Mouse (Mus musculus): ENCODE data around the gene Tuba4a. TPM values are rescaled to one million over a fixed set of nuclear protein-coding genes. Genes with fewer than 3 reads are reported as not detected.

Gene Tuba4a
- polyA plus RNA-seq, 1 experiment from 2014 or later: 50.5 TPM

DNA sequence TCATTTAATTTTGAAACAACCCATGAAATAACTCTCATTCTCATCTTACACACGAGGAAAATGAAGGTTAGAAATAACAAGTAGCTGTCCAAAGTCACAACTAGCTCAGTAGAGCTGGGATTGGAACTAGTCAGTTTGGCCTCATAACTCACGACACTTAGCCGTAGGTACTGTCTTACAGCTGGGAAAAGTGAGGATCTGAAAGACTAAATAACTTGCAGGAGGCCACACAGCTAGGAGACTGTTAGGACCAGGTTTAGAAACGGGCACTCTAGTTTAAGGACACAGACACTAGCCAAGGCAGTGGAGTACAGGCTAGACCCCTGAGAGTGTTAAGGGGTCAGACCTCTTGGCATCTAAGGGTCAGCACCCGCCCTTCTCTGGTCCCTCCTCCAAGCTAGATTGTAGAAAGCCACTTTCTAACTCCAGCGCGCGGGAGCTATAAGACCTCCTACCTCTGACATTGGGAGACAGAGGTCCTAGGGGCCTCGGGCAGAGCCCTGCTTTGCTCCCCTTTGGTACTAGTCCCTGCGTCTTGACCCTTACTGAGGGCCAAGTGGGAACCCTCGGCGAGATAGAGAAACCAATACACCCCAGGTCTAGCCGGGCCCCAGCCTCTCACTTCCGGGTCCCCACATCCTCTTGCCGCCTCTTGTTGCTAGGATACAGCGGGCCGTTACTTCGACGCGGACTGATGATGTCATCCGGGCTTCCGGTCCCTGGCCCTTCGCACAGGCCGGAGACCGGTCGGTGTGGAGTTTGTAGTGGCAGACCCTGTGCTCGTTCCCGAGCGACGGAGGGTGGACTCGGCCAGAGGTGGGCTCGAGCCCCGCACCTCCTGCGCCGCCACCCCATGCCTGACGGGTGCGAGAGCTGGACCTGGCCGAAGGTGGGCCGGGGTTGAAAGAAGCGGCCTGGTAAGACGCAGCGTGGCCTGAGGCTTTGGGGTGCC, 9.3 kb downstream of the Tuba4a start, which contains the start of the genes Glb1l and Stk16:
TSS of gene Glb1l (minus strand) at position 678 of the 952 bp plus-strand sequence.
TSS of gene Stk16 (plus strand) at position 703 of the 952 bp plus-strand sequence.
- H3K4me1 ChIP-seq (ENCODE audit: insufficient read depth, low read depth, low read length): peaks cover 20% of the 10 kb centered on the region; the same call in 1 of the 2 replicates
- H3K4me3 ChIP-seq (ENCODE audit: low read depth, low read length): peak within 1 kb of the TSS; percentile 93
- H3K4me2 ChIP-seq (replicated peaks; ENCODE audit: low read depth, low read length): peak within 1 kb of the TSS; percentile 87
- WGBS: 5% methylated on average over 38 of the region's 42 CpGs
- peak; percentile 97 for DNase-seq (ENCODE audit: low spot score)
- ATAC-seq: peak; percentile 96
- peak within 1 kb of the TSS; percentile 70 for H3K27ac ChIP-seq (ENCODE audit: low read length)
- no peaks in the 10 kb centered on the region for H3K27me3 ChIP-seq (replicated peaks; ENCODE audit: insufficient read depth, low read length)
- peak within 1 kb of the TSS; percentile 96 for H3K9ac ChIP-seq (replicated peaks; ENCODE audit: low read depth)
- no peaks in the 10 kb centered on the region for H3K9me3 ChIP-seq (ENCODE audit: low read length)
- H3K36me3 ChIP-seq (ENCODE audit: insufficient read depth, low read length): peaks cover 10% of the 10 kb centered on the region; the same call in 1 of the 2 replicates
- TF ChIP-seq CTCF (IDR thresholded peaks at IDR 0.05): no peak
- no peak for TF ChIP-seq EP300 (IDR thresholded peaks at IDR 0.05)

DNA sequence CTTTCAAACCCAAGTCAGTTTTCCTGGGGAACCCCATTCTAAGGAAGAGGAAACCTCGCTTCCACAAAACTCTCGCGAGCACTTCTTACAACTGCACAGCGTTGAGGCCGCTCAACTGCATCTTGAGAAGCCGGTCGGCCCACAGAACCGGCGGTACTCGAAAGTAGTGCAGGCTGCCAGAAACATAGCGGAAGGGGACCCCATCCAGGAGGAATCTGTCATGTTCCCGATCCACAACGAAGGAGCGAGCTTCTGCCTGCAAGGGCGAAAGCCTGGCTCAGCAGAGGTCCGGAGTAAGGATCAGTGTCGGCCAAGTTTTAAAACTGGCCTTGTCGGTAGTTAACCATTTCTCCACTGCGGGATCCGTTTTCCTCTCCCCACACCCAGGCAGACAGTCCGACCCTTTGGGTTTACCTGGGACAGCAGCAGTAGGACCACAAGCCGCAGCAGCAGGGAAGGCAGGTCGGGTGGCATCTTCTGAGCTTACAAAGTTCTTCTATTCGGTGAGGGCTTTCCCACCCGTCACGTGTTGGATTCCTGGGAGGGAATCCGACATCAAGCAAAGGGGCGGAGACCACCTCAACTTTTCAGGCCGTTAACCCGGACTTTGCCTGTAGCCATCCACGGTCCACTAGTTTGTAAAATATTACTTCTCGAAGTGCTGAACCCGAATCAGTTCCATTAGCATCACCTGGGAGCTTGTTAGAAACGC, 10.5 kb downstream of the Tuba4a start:
- ATAC-seq: peak; percentile 38; the same call in 1 of the 2 replicates
- Histone ChIP-seq H3K9me3 (ENCODE audit: low read length) (no peaks in the 10 kb centered on the region), H3K4me3 (ENCODE audit: low read depth, low read length) (peak overlapping the region; percentile 40), H3K27ac (ENCODE audit: low read length) (0 out of 2 replicates have a peak overlapping the region, but pooled peaks have one; percentile 26), H3K36me3 (ENCODE audit: insufficient read depth, low read length) (0 out of 2 replicates have a peak, but pooled peaks cover 5% of the 10 kb centered on the region), H3K4me1 (ENCODE audit: insufficient read depth, low read depth, low read length) (peaks cover 20% of the 10 kb centered on the region; the same call in 1 of the 2 replicates), H3K4me2 (replicated peaks; ENCODE audit: low read depth, low read length) (peak overlapping the region; percentile 66), H3K27me3 (replicated peaks; ENCODE audit: insufficient read depth, low read length) (no peaks in the 10 kb centered on the region), H3K9ac (replicated peaks; ENCODE audit: low read depth) (peak overlapping the region; percentile 32)
- 15% methylated on average over 34 of the region's 34 CpGs for WGBS
- TF ChIP-seq EP300 (IDR thresholded peaks at IDR 0.05): no peak
- TF ChIP-seq CTCF (IDR thresholded peaks at IDR 0.05): no peak
- DNase-seq (ENCODE audit: low spot score): peak; percentile 72

DNA sequence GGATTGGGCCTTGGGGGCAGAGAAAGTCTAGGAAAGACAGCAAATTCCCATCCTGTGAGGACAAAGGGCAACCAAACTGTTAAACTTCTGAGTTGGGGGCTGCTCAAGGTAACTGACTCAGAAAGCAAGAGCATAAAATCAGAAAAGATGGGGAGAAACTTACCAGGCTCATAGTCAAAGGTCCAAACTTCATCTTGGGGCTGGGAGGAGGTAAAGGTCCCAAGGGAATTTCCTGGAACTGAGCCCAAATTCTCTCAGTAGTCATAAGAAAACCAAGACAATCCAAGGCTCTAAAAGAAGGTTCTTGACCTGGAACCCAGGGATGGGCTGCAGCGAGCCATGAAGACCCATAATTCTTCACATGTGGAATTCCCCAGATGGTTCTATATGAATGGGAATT, 18.4 kb downstream of the Tuba4a start:
- H3K27me3 ChIP-seq (replicated peaks; ENCODE audit: insufficient read depth, low read length): no peaks in the 10 kb centered on the region
- no peak overlapping the region for H3K4me2 ChIP-seq (replicated peaks; ENCODE audit: low read depth, low read length)
- H3K4me3 ChIP-seq (ENCODE audit: low read depth, low read length): no peak overlapping the region
- H3K4me1 ChIP-seq (ENCODE audit: insufficient read depth, low read depth, low read length): no peaks in the 10 kb centered on the region
- peaks cover 34% of the 10 kb centered on the region for H3K36me3 ChIP-seq (ENCODE audit: insufficient read depth, low read length)
- ATAC-seq: no peak
- no peak overlapping the region for H3K27ac ChIP-seq (ENCODE audit: low read length)
- no peak for DNase-seq (ENCODE audit: low spot score)
- H3K9ac ChIP-seq (replicated peaks; ENCODE audit: low read depth): no peak overlapping the region
- 85% methylated on average over 1 of the region's 1 CpGs for WGBS
- no peaks in the 10 kb centered on the region for H3K9me3 ChIP-seq (ENCODE audit: low read length)
- TF ChIP-seq CTCF (IDR thresholded peaks at IDR 0.05) (no peak), EP300 (IDR thresholded peaks at IDR 0.05) (no peak)

DNA sequence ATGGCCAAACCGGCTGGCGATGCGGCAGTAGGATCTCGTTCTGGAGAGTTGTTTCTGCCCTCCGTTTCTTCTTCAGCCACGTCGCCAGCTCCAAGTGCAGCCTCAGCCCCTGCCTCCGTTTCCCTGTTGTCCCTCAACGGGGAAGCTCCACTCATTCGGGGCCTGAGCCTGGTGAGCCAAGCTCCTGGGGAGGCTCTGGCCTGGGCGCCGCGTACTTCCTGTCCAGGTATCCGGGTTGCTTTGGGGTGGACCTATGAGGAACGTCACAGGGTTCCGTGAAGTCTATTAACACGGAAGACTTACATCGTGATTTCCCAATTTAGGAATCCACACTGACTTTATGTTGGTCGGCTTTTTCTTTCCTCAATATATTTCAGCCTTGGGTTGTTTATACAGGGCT, 27.2 kb downstream of the Tuba4a start:
- Histone ChIP-seq H3K36me3 (ENCODE audit: insufficient read depth, low read length) (peaks cover 18% of the 10 kb centered on the region; the same call in 1 of the 2 replicates), H3K9ac (replicated peaks; ENCODE audit: low read depth) (peak overlapping the region; percentile 96), H3K4me1 (ENCODE audit: insufficient read depth, low read depth, low read length) (peaks cover 10% of the 10 kb centered on the region; the same call in 1 of the 2 replicates), H3K27me3 (replicated peaks; ENCODE audit: insufficient read depth, low read length) (no peaks in the 10 kb centered on the region), H3K4me3 (ENCODE audit: low read depth, low read length) (peak overlapping the region; percentile 88), H3K27ac (ENCODE audit: low read length) (peak overlapping the region; percentile 94), H3K4me2 (replicated peaks; ENCODE audit: low read depth, low read length) (peak overlapping the region; percentile 67), H3K9me3 (ENCODE audit: low read length) (no peaks in the 10 kb centered on the region)
- ATAC-seq (peak; percentile 62), DNase-seq (ENCODE audit: low spot score) (peak; percentile 79)
- TF ChIP-seq EP300 (IDR thresholded peaks at IDR 0.05): no peak
- TF ChIP-seq CTCF (IDR thresholded peaks at IDR 0.05): no peak
- WGBS: 0% methylated on average over 19 of the region's 19 CpGs

DNA sequence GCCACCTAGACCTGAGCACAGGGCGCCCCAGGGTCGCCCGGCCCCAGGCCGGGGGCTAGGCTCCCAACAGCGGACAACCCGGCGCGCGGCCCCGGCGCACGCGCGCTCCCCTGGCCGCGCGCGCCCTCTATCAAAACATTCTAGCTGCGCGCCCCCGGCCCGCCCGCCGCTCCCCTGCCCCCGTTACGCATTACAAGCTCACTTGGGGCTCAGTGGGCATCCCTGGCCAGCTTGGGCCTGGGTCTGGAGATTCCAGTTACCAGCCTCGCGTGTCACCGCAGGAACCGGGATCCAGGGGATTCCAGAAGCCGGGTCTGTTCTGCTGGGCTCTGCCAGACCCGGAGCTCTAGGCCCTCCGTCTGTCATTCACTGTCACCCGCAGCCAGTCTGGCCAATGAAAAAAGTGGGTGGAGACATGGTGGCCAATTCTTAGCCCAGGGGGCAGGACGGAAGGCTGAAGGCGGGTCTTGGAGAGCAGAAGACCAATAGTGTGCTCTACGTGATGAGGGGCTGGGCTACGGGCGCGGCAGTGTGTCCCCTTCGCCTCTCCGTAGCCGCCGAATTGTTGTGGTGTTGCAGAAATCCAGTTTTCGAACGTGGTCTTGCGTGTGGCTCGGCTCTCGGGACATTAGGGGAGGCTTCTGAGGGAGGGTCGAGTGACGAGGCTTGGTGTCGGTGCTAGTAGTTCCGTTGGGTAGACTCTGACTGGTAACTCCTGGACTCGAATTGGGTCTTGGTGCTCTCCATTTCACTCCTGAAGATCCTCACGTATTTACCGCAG, 27.9 kb downstream of the Tuba4a start, which contains the start of the genes Ankzf1 and Atg9a:
TSS of gene Ankzf1 (plus strand) at position 530 of the 781 bp plus-strand sequence.
TSS of gene Atg9a (minus strand) at position 575 of the 781 bp plus-strand sequence.
- peak within 1 kb of the TSS; percentile 88 for H3K4me3 ChIP-seq (ENCODE audit: low read depth, low read length)
- no peaks in the 10 kb centered on the region for H3K9me3 ChIP-seq (ENCODE audit: low read length)
- ATAC-seq: peak; percentile 99
- WGBS: 1% methylated on average over 55 of the region's 56 CpGs
- peak within 1 kb of the TSS; percentile 96 for H3K9ac ChIP-seq (replicated peaks; ENCODE audit: low read depth)
- H3K4me1 ChIP-seq (ENCODE audit: insufficient read depth, low read depth, low read length): peaks cover 10% of the 10 kb centered on the region; the same call in 1 of the 2 replicates
- peak; percentile 17; the same call in 1 of the 2 replicates for TF ChIP-seq CTCF (IDR thresholded peaks at IDR 0.05)
- TF ChIP-seq EP300 (IDR thresholded peaks at IDR 0.05): peak; percentile 53; the same call in 1 of the 2 replicates
- H3K36me3 ChIP-seq (ENCODE audit: insufficient read depth, low read length): peaks cover 13% of the 10 kb centered on the region; the same call in 1 of the 2 replicates
- H3K4me2 ChIP-seq (replicated peaks; ENCODE audit: low read depth, low read length): peak within 1 kb of the TSS; percentile 67
- peak within 1 kb of the TSS; percentile 94 for H3K27ac ChIP-seq (ENCODE audit: low read length)
- peak; percentile 100 for DNase-seq (ENCODE audit: low spot score)
- no peaks in the 10 kb centered on the region for H3K27me3 ChIP-seq (replicated peaks; ENCODE audit: insufficient read depth, low read length)

Data from lung, postnatal 0 days (tissue).